Mouse (Mus musculus) neural tube, embryonic 12.5 days (tissue): ENCODE measurements around the gene Hsd17b1. TPM values are rescaled to one million over a fixed set of nuclear protein-coding genes. Genes with fewer than 3 reads are reported as not detected.

Experiments
- ATAC-seq: fragments of 200-750 bp; cut with Nextera tagmentation; 2 replicates; pipeline ENCODE4 v1.8.0; 2017; ENCODE audit warnings: low read depth, mild to moderate bottlenecking, moderate TSS enrichment, moderate library complexity; ENCODE audit not compliant: low FRiP score
- H3K27ac ChIP-seq: fragments of 300-500 bp; sonication (generic); 2 replicates; pipeline ENCODE4 v1.5.1; 2016
- H3K27me3 ChIP-seq: fragments of 300-500 bp; sonication (generic); replicated peaks from 2 replicates; pipeline ENCODE4 v1.6.1; 2016; ENCODE audit warnings: mild to moderate bottlenecking
- H3K36me3 ChIP-seq: fragments of 300-500 bp; sonication (generic); 2 replicates; pipeline ENCODE4 v1.6.1; 2016; ENCODE audit warnings: mild to moderate bottlenecking
- H3K4me1 ChIP-seq: fragments of 300-500 bp; sonication (generic); 2 replicates; pipeline ENCODE4 v1.6.1; 2016
- H3K4me2 ChIP-seq: fragments of 300-500 bp; sonication (generic); replicated peaks from 2 replicates; pipeline ENCODE4 v1.6.1; 2016; ENCODE audit warnings: mild to moderate bottlenecking
- H3K4me3 ChIP-seq: fragments of 300-500 bp; sonication (generic); 2 replicates; pipeline ENCODE4 v1.5.1; 2016
- H3K9ac ChIP-seq: fragments of 300-500 bp; sonication (generic); 2 replicates; pipeline ENCODE4 v1.6.1; 2016; ENCODE audit warnings: mild to moderate bottlenecking
- H3K9me3 ChIP-seq: fragments of 300-500 bp; sonication (generic); 2 replicates; pipeline ENCODE4 v1.6.1; 2016; ENCODE audit warnings: mild to moderate bottlenecking
- WGBS: fragments of 180-500 bp; shearing (Covaris S2); methylation state at CpG from one replicate; pipeline ENCODE4 v1.1.7; 2016; 5-methylcytosine and 5-hydroxymethylcytosine counted together
- polyA plus RNA-seq: library from polyadenylated mRNA; unstranded; fragments of >200 nt; fragmentation: Nextera tagmentation; extraction: Ambion mirVana; gene quantifications from 2 replicates; pipeline ENCODE4 v1.2.1, GENCODE M21; 2016

Hsd17b1 gene
- polyA plus RNA-seq, result 0.14 and 0.29 TPM in 2 replicates

DNA sequence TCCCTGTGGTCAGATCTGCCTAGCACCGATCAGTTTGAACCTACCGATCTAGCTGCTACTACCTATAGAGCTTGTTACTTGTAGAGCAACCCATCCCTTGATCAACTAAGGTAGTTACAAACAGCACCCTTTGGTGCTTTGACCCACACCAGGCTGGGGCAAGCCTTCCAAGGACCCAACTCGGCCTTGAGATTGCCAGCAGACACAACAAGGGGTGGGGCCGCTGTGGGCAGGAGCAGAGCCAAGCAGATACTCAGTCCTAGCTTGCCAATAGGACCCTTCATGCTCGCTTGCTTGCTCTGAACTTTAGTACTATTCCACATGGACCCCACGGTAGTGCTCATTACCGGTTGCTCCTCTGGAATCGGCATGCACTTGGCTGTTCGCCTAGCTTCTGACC lies at the start of gene Hsd17b1:
Gene Hsd17b1 (plus strand): TSS at position 291 of the 400 bp plus-strand sequence.
- no peak for ATAC-seq
- peaks cover 8% of the 10 kb centered on the region for H3K4me1 ChIP-seq
- H3K4me2 ChIP-seq, result no peak within 1 kb of the TSS
- H3K9me3 ChIP-seq, result no peaks in the 10 kb centered on the region
- H3K27me3 ChIP-seq, result peaks cover 57% of the 10 kb centered on the region
- no peak within 1 kb of the TSS for H3K4me3 ChIP-seq
- H3K36me3 ChIP-seq, result no peaks in the 10 kb centered on the region
- 70% methylated on average over 9 of the region's 9 CpGs for WGBS
- no peak within 1 kb of the TSS for H3K27ac ChIP-seq
- H3K9ac ChIP-seq, result no peak within 1 kb of the TSS

DNA sequence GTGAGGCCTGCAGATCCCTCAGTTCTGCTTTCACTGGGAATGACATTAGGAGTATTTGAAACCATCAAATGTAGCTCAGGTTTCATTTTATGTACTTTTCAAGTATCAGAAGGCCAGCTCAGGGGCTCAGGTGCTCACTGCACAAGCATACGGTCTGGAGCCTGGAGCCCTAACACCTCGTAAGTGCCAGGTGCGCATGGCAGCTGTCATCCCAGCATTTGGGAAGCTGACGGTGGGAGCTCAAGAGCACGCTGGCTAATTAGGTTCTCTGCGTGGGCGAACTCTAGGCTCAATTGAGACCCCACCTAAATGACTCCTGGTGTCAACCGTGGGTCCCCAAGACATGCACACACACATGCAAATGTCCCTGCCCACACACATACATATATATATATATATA lies 48.9 kb upstream of the Hsd17b1 start:
- Histone ChIP-seq H3K36me3 (peaks cover 71% of the 10 kb centered on the region), H3K4me1 (no peaks in the 10 kb centered on the region), H3K27ac (no peak overlapping the region), H3K9ac (no peak overlapping the region), H3K4me3 (no peak overlapping the region), H3K27me3 (no peaks in the 10 kb centered on the region), H3K9me3 (no peaks in the 10 kb centered on the region), H3K4me2 (no peak overlapping the region)
- ATAC-seq, result no peak
- WGBS, result 91% methylated on average over 8 of the region's 8 CpGs

DNA sequence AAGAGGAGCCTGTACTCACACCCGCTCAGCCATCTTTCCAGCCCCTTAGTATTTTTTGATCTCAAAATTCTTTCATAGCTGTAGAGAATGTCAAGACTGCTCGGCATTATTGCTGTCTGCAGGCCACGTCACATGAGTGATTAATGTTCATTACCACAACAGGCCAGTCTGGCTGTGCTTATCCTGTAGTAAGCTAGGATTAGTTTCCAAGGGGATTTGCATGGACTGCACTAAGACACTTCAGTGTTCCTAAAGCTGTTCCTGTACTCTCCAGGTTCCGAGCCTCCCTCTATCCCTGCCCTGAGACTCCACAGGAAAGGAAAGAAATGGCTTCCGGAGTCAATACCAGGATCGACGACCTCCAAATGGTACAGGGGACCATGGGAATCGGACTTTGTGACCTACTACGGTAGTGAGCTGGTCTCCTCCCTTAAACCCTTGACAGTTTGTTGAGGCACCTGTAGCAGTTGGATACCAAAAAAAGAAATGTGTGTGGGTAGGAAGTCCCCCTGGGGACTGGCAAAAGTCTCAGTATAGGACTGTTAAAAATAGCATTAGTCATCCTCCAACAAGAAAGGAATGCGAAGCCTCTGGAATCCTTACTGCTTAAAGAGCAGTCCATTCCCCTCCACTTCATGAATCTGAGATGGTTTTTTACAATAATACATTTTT lies 47.9 kb upstream of the Hsd17b1 start:
- Histone ChIP-seq H3K27me3 (no peaks in the 10 kb centered on the region), H3K4me1 (no peaks in the 10 kb centered on the region), H3K4me2 (no peak overlapping the region), H3K27ac (no peak overlapping the region), H3K9ac (no peak overlapping the region), H3K9me3 (no peaks in the 10 kb centered on the region), H3K4me3 (no peak overlapping the region), H3K36me3 (peaks cover 78% of the 10 kb centered on the region)
- WGBS, result 88% methylated on average over 10 of the region's 10 CpGs
- no peak for ATAC-seq

DNA sequence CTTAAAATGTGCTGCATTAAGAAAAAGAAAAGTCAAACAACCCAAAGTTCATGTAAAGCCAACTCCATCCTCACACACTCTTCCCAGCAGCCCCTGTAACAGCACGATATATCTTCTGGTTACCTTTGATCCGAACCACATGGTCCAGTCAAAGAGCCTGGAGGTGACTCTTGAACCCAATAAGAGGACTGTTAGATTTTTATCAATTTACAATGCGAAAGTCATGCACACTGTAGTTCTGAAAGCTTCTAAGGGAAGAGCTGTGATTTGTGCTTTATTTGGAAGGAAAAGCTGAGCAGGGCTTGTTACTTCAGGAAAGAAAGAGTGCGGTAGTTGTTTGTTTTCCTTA lies 47.4 kb upstream of the Hsd17b1 start:
- H3K9ac ChIP-seq, result no peak overlapping the region

GRCm38 (mm10) chr11:101031470-101031869 lies 46.7 kb upstream of the Hsd17b1 start:
- no peak overlapping the region for H3K27ac ChIP-seq
- no peak overlapping the region for H3K4me2 ChIP-seq
- no peaks in the 10 kb centered on the region for H3K4me1 ChIP-seq
- H3K36me3 ChIP-seq, result peaks cover 85% of the 10 kb centered on the region
- H3K9me3 ChIP-seq, result no peaks in the 10 kb centered on the region
- 100% methylated on average over 1 of the region's 1 CpGs for WGBS
- no peak overlapping the region for H3K9ac ChIP-seq
- H3K4me3 ChIP-seq, result no peak overlapping the region
- no peak for ATAC-seq
- no peaks in the 10 kb centered on the region for H3K27me3 ChIP-seq

More for the DNA sequence above, 47.4 kb upstream of the Hsd17b1 start:
- no peak for ATAC-seq
- no peak overlapping the region for H3K4me3 ChIP-seq
- H3K27ac ChIP-seq, result no peak overlapping the region
- H3K4me2 ChIP-seq, result no peak overlapping the region
- no peaks in the 10 kb centered on the region for H3K9me3 ChIP-seq
- H3K36me3 ChIP-seq, result peaks cover 81% of the 10 kb centered on the region
- no peaks in the 10 kb centered on the region for H3K4me1 ChIP-seq
- 95% methylated on average over 4 of the region's 4 CpGs for WGBS
- H3K27me3 ChIP-seq, result no peaks in the 10 kb centered on the region

DNA sequence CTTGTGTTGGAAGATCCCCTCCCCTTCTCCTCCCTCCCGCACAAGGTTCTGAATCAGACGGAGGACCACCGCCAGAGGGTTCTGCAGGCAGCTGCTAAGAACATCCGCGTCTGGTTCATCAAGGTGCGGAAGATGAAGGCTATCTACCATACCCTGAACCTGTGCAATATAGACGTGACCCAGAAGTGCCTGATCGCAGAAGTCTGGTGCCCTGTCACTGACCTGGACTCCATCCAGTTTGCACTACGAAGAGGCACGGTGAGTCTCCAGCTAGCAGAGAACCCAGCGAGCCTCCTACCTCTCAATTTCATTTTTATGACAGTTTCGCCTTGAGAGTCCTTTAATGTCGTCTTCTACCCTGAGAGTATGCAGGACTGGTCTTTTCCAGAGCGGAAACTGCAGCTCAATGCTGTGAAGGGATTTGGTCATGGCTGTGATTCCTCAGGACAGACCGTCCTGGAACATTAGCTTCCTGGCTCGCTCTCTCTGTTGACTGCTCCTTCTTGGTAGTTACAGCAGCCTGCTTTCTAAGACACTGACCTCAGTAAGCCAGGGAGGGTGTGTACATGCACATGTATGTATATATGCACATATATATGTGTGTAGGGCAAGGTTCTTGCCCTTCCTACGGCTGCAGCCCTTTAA lies 44.2 kb upstream of the Hsd17b1 start:
- no peaks in the 10 kb centered on the region for H3K27me3 ChIP-seq
- H3K9ac ChIP-seq, result no peak overlapping the region
- WGBS, result 95% methylated on average over 17 of the region's 17 CpGs
- H3K9me3 ChIP-seq, result no peaks in the 10 kb centered on the region
- no peak overlapping the region for H3K4me2 ChIP-seq
- H3K4me1 ChIP-seq, result no peaks in the 10 kb centered on the region
- no peak for ATAC-seq
- H3K36me3 ChIP-seq, result peaks cover 88% of the 10 kb centered on the region
- no peak overlapping the region for H3K27ac ChIP-seq
- no peak overlapping the region for H3K4me3 ChIP-seq

- Histone ChIP-seq H3K4me1 (no peaks in the 10 kb centered on the region), H3K4me3 (no peak overlapping the region), H3K36me3 (peaks cover 92% of the 10 kb centered on the region), H3K9ac (no peak overlapping the region), H3K27ac (no peak overlapping the region), H3K9me3 (no peaks in the 10 kb centered on the region), H3K4me2 (no peak overlapping the region), H3K27me3 (no peaks in the 10 kb centered on the region)
- 97% methylated on average over 8 of the region's 8 CpGs for WGBS
- no peak for ATAC-seq
These were observed 43.4 kb upstream of the Hsd17b1 start for GRCm38 (mm10) chr11:101034614-101035327.

DNA sequence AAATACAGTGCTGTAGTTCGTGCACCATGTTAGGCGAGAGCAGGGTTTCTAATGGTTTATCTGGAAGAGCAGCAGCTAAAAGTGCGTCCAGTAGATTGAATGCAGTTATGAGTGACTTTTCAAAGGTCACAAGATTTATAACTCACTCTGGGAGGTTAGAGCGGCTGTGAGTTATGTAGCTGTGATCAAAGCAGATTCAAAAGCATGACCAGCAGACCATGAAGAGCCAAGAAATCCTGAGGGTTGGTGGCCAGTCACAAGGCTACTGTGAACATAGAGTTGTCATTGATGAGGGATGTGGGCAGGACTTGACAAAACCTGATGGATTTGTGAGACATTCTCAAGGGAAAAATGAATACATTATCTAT lies 42.9 kb upstream of the Hsd17b1 start:
- Histone ChIP-seq H3K27me3 (no peaks in the 10 kb centered on the region), H3K27ac (no peak overlapping the region), H3K36me3 (peaks cover 92% of the 10 kb centered on the region), H3K9me3 (no peaks in the 10 kb centered on the region), H3K4me2 (no peak overlapping the region), H3K4me3 (no peak overlapping the region), H3K4me1 (no peaks in the 10 kb centered on the region), H3K9ac (no peak overlapping the region)
- WGBS, result 84% methylated on average over 4 of the region's 4 CpGs
- no peak for ATAC-seq

GRCm38 (mm10) chr11:101037795-101038194 lies 40.4 kb upstream of the Hsd17b1 start:
- H3K4me1 ChIP-seq, result no peaks in the 10 kb centered on the region
- no peak overlapping the region for H3K4me2 ChIP-seq
- H3K36me3 ChIP-seq, result peaks cover 93% of the 10 kb centered on the region
- 81% methylated on average over 10 of the region's 10 CpGs for WGBS
- no peak overlapping the region for H3K9ac ChIP-seq
- no peaks in the 10 kb centered on the region for H3K27me3 ChIP-seq
- H3K4me3 ChIP-seq, result no peak overlapping the region
- H3K9me3 ChIP-seq, result no peaks in the 10 kb centered on the region
- H3K27ac ChIP-seq, result no peak overlapping the region
- no peak for ATAC-seq

GRCm38 (mm10) chr11:101045826-101046225 lies 32.4 kb upstream of the Hsd17b1 start:
- no peak overlapping the region for H3K27ac ChIP-seq
- H3K27me3 ChIP-seq, result no peaks in the 10 kb centered on the region
- no peak overlapping the region for H3K4me3 ChIP-seq
- ATAC-seq, result no peak
- H3K4me1 ChIP-seq, result no peaks in the 10 kb centered on the region
- H3K4me2 ChIP-seq, result no peak overlapping the region
- no peaks in the 10 kb centered on the region for H3K9me3 ChIP-seq
- WGBS, result 91% methylated on average over 4 of the region's 4 CpGs
- no peak overlapping the region for H3K9ac ChIP-seq
- peaks cover 95% of the 10 kb centered on the region for H3K36me3 ChIP-seq

DNA sequence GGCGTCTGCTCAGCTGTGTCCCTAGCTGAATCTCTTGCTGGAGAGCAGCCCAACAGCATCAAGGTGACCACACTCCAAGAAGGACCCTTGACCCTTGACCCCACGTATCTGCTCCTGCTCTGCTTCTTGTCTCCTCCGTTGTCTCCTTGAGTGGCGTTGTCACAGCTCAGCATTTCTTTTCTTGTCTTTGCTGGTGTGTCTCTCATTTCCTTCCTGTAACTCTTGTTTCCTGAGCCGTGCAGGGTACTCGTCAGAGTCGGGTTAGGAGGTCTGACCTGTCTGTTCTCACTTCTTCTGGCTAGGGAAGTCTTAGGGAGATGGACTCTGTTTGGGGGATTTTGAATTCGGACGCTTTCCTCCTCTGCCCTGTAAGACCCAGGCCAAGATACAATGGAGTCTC lies 31.8 kb upstream of the Hsd17b1 start:
- H3K9ac ChIP-seq, result no peak overlapping the region
- H3K27me3 ChIP-seq, result no peaks in the 10 kb centered on the region
- no peak overlapping the region for H3K27ac ChIP-seq
- no peak overlapping the region for H3K4me3 ChIP-seq
- no peaks in the 10 kb centered on the region for H3K4me1 ChIP-seq
- H3K36me3 ChIP-seq, result peaks cover 94% of the 10 kb centered on the region
- H3K4me2 ChIP-seq, result no peak overlapping the region
- ATAC-seq, result no peak
- WGBS, result 80% methylated on average over 9 of the region's 9 CpGs
- no peaks in the 10 kb centered on the region for H3K9me3 ChIP-seq

- ATAC-seq, result no peak
- Histone ChIP-seq H3K27me3 (no peaks in the 10 kb centered on the region), H3K4me1 (no peaks in the 10 kb centered on the region), H3K4me2 (no peak overlapping the region), H3K4me3 (no peak overlapping the region), H3K27ac (no peak overlapping the region), H3K9me3 (no peaks in the 10 kb centered on the region), H3K36me3 (peaks cover 94% of the 10 kb centered on the region), H3K9ac (no peak overlapping the region)
- WGBS, result 89% methylated on average over 3 of the region's 3 CpGs
These were observed 30.7 kb upstream of the Hsd17b1 start for GRCm38 (mm10) chr11:101047502-101047901.
